11 mouse cellular contexts compared by ENCODE assay signal in genomic region chr12:51703859-51704258, GRCm38 (mm10). TPM values are rescaled to one million over a fixed set of nuclear protein-coding genes. Genes with fewer than 3 reads are reported as not detected.
DNase-seq lines count a peak whose midpoint lies in the region; ATAC-seq and TF ChIP-seq lines count a peak whose summit lies in the region.
"Had no signal": no experiment of that assay in that cellular context is flagged by ENCODE, and none has a peak within 500 bp of the region (broad histone marks: within the 10 kb centered on the region; RNA-seq: fewer than 3 reads in every experiment).

No protein-coding gene starts in this region.

- TF ChIP-seq POLR2A in kidney, adult 2 months (IDR thresholded peaks at IDR 0.05; ENCODE audit: low read depth, low read length) = no peak
- TF ChIP-seq POLR2A in MEL (IDR thresholded peaks at IDR 0.05; ENCODE audit: control insufficient read depth in 1 of 2, insufficient read depth in 1 of 2, low read depth in 1 of 2, low read length in 2 of 2, poor library complexity in 1 of 2) = no peak

- peak in 1 of 2 experiments; percentile 42; a peak in 1 of 4 replicates for TF ChIP-seq EP300 in MEL (IDR thresholded peaks at IDR 0.05; ENCODE audit: low read depth in 1 of 2, low read length in 2 of 2)

- peaks cover 5% of the 10 kb centered on the region; the same call in 1 of the 2 replicates for H3K4me1 ChIP-seq in kidney, embryonic 16.5 days (ENCODE audit: insufficient read depth, low read length)
- H3K4me1 ChIP-seq in kidney, adult 2 months (ENCODE audit: control insufficient read depth, insufficient read depth, low read length) = peaks cover 4% of the 10 kb centered on the region; the same call in 1 of the 2 replicates
- peaks cover 0 to 8% of the 10 kb centered on the region in 2 experiments; a peak in 3 of 4 replicates for H3K4me1 ChIP-seq in MEL (ENCODE audit: control insufficient read depth in 1 of 2, insufficient read depth in 2 of 2, low read length in 2 of 2)
- peaks cover 14% of the 10 kb centered on the region for H3K4me1 ChIP-seq in embryonic facial prominence, embryonic 10.5 days
- H3K4me1 ChIP-seq in liver, embryonic 11.5 days (replicated peaks; ENCODE audit: control insufficient read depth, insufficient read depth, low read length) = peaks cover 9% of the 10 kb centered on the region

- no peak overlapping the region for H3K9ac ChIP-seq in kidney, embryonic 16.5 days (replicated peaks; ENCODE audit: low read length)
- H3K9ac ChIP-seq in MEL (ENCODE audit: control insufficient read depth, low read depth, low read length, poor library complexity, severe bottlenecking) = no peak overlapping the region
- no peak overlapping the region for H3K9ac ChIP-seq in liver, embryonic 11.5 days (ENCODE audit: low read depth, low read length)
- H3K9ac ChIP-seq: liver, embryonic 14.5 days had no signal

- no peak overlapping the region for H3K27ac ChIP-seq in kidney, embryonic 16.5 days (ENCODE audit: low read length)
- H3K27ac ChIP-seq in kidney, adult 2 months (ENCODE audit: insufficient read depth, low read depth, low read length) = no peak overlapping the region
- H3K27ac ChIP-seq in MEL (ENCODE audit: control insufficient read depth, low read depth, low read length) = no peak overlapping the region
- peak overlapping the region; percentile 40 for H3K27ac ChIP-seq in embryonic facial prominence, embryonic 10.5 days (replicated peaks)
- H3K27ac ChIP-seq in liver, embryonic 11.5 days (ENCODE audit: low read depth, low read length) = no peak overlapping the region
- H3K27ac ChIP-seq: liver, embryonic 14.5 days had no signal

- 6% methylated on average over 1 of the region's 1 CpGs for WGBS in kidney, embryonic 16.5 days
- 84% methylated on average over 1 of the region's 1 CpGs for WGBS in kidney, adult 2 months
- WGBS in embryonic facial prominence, embryonic 10.5 days = 21% methylated on average over 1 of the region's 1 CpGs
- WGBS in liver, embryonic 11.5 days = 60% methylated on average over 1 of the region's 1 CpGs

- no peak overlapping the region for H3K4me2 ChIP-seq in kidney, embryonic 16.5 days (replicated peaks; ENCODE audit: low read depth, low read length)
- no peak overlapping the region for H3K4me2 ChIP-seq in liver, embryonic 11.5 days

- H3K36me3 ChIP-seq in kidney, embryonic 16.5 days (ENCODE audit: insufficient read depth, low read length) = no peaks in the 10 kb centered on the region
- H3K36me3 ChIP-seq in kidney, adult 2 months (ENCODE audit: control insufficient read depth, insufficient read depth, low read length) = no peaks in the 10 kb centered on the region
- H3K36me3 ChIP-seq in MEL (ENCODE audit: control insufficient read depth in 1 of 2, insufficient read depth in 2 of 2, low read length in 2 of 2) = peaks cover 0 to 8% of the 10 kb centered on the region in 2 experiments; a peak in 2 of 4 replicates
- H3K36me3 ChIP-seq in embryonic facial prominence, embryonic 10.5 days (replicated peaks) = peaks cover 11% of the 10 kb centered on the region; the same call in 1 of the 2 replicates
- H3K36me3 ChIP-seq in liver, embryonic 11.5 days (ENCODE audit: control insufficient read depth, insufficient read depth, low read length) = no peaks in the 10 kb centered on the region

- TF ChIP-seq CTCF in kidney, adult 2 months (conservative IDR thresholded peaks at IDR 0.05; ENCODE audit: insufficient read depth, insufficient read length, low read depth, low read length) = no peak
- TF ChIP-seq CTCF in MEL (IDR thresholded peaks at IDR 0.05 in 2 of 3, conservative IDR thresholded peaks at IDR 0.05 in 1 of 3; ENCODE audit: control insufficient read depth in 1 of 3, insufficient read depth in 1 of 3, low read depth in 2 of 3, low read length in 3 of 3, poor library complexity in 1 of 3, severe bottlenecking in 1 of 3) = no peak

- intact Hi-C loops in heart, postnatal 10 days (cut with DNase I) = no loop called here

- no peak for DNase-seq in kidney, adult 2 months
- DNase-seq in MEL (ENCODE audit: low read depth, low spot score) = peak; percentile 62
- DNase-seq in embryonic facial prominence, embryonic 10.5 days (ENCODE audit: low spot score) = peak; percentile 35
- DNase-seq in mesoderm, embryonic 11.5 days (ENCODE audit: low read depth, low spot score) = peak; percentile 43
- DNase-seq in cerebellum, postnatal 14 days = no peak
- no peak for DNase-seq in heart, postnatal 10 days
- DNase-seq in liver, embryonic 11.5 days (ENCODE audit: low spot score) = no peak
- DNase-seq: gastrocnemius, postnatal 36 days; thymus, postnatal 4 days had no signal

- no peaks in the 10 kb centered on the region for H3K79me2 ChIP-seq in MEL (ENCODE audit: control insufficient read depth, insufficient read depth, low read length, poor library complexity)

- H3K9me3 ChIP-seq in kidney, embryonic 16.5 days (ENCODE audit: low read length) = no peaks in the 10 kb centered on the region
- no peaks in the 10 kb centered on the region for H3K9me3 ChIP-seq in MEL (replicated peaks; ENCODE audit: insufficient read depth, low read length)
- H3K9me3 ChIP-seq in embryonic facial prominence, embryonic 10.5 days = peaks cover 8% of the 10 kb centered on the region; the same call in 1 of the 2 replicates
- H3K9me3 ChIP-seq in liver, embryonic 11.5 days (ENCODE audit: control insufficient read depth, low read length) = peaks cover 3% of the 10 kb centered on the region; the same call in 1 of the 2 replicates

- no peaks in the 10 kb centered on the region for H3K27me3 ChIP-seq in kidney, embryonic 16.5 days (ENCODE audit: insufficient read depth, low read length)
- H3K27me3 ChIP-seq in kidney, adult 2 months (replicated peaks; ENCODE audit: control insufficient read depth, insufficient read depth, low read length) = no peaks in the 10 kb centered on the region
- H3K27me3 ChIP-seq in MEL (ENCODE audit: control insufficient read depth in 1 of 2, insufficient read depth in 2 of 2, low read length in 2 of 2) = no peaks in the 10 kb centered on the region
- H3K27me3 ChIP-seq in embryonic facial prominence, embryonic 10.5 days (replicated peaks; ENCODE audit: low read depth, poor library complexity, severe bottlenecking) = no peaks in the 10 kb centered on the region
- no peaks in the 10 kb centered on the region for H3K27me3 ChIP-seq in liver, embryonic 11.5 days (replicated peaks; ENCODE audit: control insufficient read depth, insufficient read depth, low read length)

- no peak for TF ChIP-seq RAD21 in MEL (IDR thresholded peaks at IDR 0.05; ENCODE audit: low read depth, low read length)

- ATAC-seq in kidney, embryonic 16.5 days (ENCODE audit: low FRiP score, low TSS enrichment) = peak; percentile 82
- no peak for ATAC-seq in liver, embryonic 11.5 days (replicated peaks; ENCODE audit: low FRiP score)

- no peak overlapping the region for H3K4me3 ChIP-seq in kidney, embryonic 16.5 days (ENCODE audit: low read length)
- no peak overlapping the region for H3K4me3 ChIP-seq in kidney, adult 2 months (ENCODE audit: insufficient read depth, low read depth, low read length)
- no peak overlapping the region for H3K4me3 ChIP-seq in MEL (ENCODE audit: control insufficient read depth in 1 of 2, insufficient read depth in 1 of 2, low read depth in 2 of 2, low read length in 2 of 2)
- no peak overlapping the region for H3K4me3 ChIP-seq in embryonic facial prominence, embryonic 10.5 days
- H3K4me3 ChIP-seq in liver, embryonic 11.5 days (ENCODE audit: low read depth, low read length) = no peak overlapping the region

TF ChIP-seq in MEL, 35 proteins besides CTCF, POLR2A, EP300 and RAD21 (continues in another document):
- no peak for TF ChIP-seq NELFE (IDR thresholded peaks at IDR 0.05; ENCODE audit: low read depth, low read length)
- no peak for TF ChIP-seq BHLHE40 (IDR thresholded peaks at IDR 0.05; ENCODE audit: borderline replicate concordance, low read depth, low read length)
- TF ChIP-seq ETS1 (IDR thresholded peaks at IDR 0.05; ENCODE audit: low read depth, low read length) = peak; percentile 84
- no peak for TF ChIP-seq USF1 (IDR thresholded peaks at IDR 0.05; ENCODE audit: low read depth, low read length)
- no peak for TF ChIP-seq SMC3 (IDR thresholded peaks at IDR 0.05; ENCODE audit: low read depth, low read length)
- TF ChIP-seq TBP (IDR thresholded peaks at IDR 0.05; ENCODE audit: low read depth, low read length) = no peak
- TF ChIP-seq MAX (IDR thresholded peaks at IDR 0.05; ENCODE audit: low read length) = no peak
- TF ChIP-seq POLR2AphosphoS5 (IDR thresholded peaks at IDR 0.05; ENCODE audit: borderline replicate concordance, low read depth, low read length) = no peak
- no peak for TF ChIP-seq MYC (IDR thresholded peaks at IDR 0.05; ENCODE audit: low read depth, low read length)
- no peak for TF ChIP-seq MEF2A (IDR thresholded peaks at IDR 0.05; ENCODE audit: extremely low read depth, insufficient replicate concordance, low read depth, low read length, poor library complexity, severe bottlenecking)
- no peak for TF ChIP-seq TCF12 (IDR thresholded peaks at IDR 0.05; ENCODE audit: low read depth, low read length)
- no peak for TF ChIP-seq GATA1 (IDR thresholded peaks at IDR 0.05; ENCODE audit: low read depth, low read length)
- no peak for TF ChIP-seq ZMIZ1 (IDR thresholded peaks at IDR 0.05; ENCODE audit: low read depth, low read length)
- TF ChIP-seq RCOR1 (IDR thresholded peaks at IDR 0.05; ENCODE audit: low read depth, low read length) = peak; percentile 8; the same call in 1 of the 2 replicates

RNA-seq across cellular contexts. Expression of gene Strn3, which starts 12.2 kb away (rescaled TPM):
- 38.5 and 41.8 TPM in 2 replicates for polyA plus RNA-seq in kidney, embryonic 16.5 days (2015; fragmentation: Nextera tagmentation; extraction: Ambion mirVana)
- polyA plus RNA-seq in kidney, adult 2 months (2012; rRNA removed) = 13.0 and 15.7 TPM in 2 replicates
- total RNA-seq in MEL (2012; rRNA removed) = 25.1 and 29.4 TPM in 2 replicates
- 10 to 100 TPM; 19.0 to 46.3 TPM for polyA plus RNA-seq in MEL (2012; ENCODE audit: insufficient read depth in 1 of 2, insufficient read length in 2 of 2, low read depth in 1 of 2, low replicate concordance in 2 of 2, missing spikeins in 1 of 2)
- polyA plus RNA-seq in embryonic facial prominence, embryonic 10.5 days (2016; fragmentation: Nextera tagmentation; extraction: Ambion mirVana) = 39.3 and 41.3 TPM in 2 replicates
- 10 to 100 TPM; 88.2 to 97.4 TPM for total RNA-seq in heart, postnatal 10 days (2021)
- 30.3 and 31.0 TPM in 2 replicates for polyA plus RNA-seq in liver, embryonic 11.5 days (2014; fragmentation: Nextera tagmentation; extraction: Ambion mirVana)

RNA-seq across cellular contexts. Expression of gene Ap4s1, which starts 13.0 kb away (rescaled TPM):
- polyA plus RNA-seq in kidney, embryonic 16.5 days (2015; fragmentation: Nextera tagmentation; extraction: Ambion mirVana) = 28.3 and 30.0 TPM in 2 replicates
- polyA plus RNA-seq in kidney, adult 2 months (2012; rRNA removed) = 11.7 and 12.1 TPM in 2 replicates
- 10.1 and 13.3 TPM in 2 replicates for total RNA-seq in MEL (2012; rRNA removed)
- 1 to 10 TPM in 1 of 2 experiments, not detected in 1; 9.0 TPM for polyA plus RNA-seq in MEL (2012; ENCODE audit: insufficient read depth in 1 of 2, insufficient read length in 2 of 2, low read depth in 1 of 2, low replicate concordance in 2 of 2, missing spikeins in 1 of 2)
- polyA plus RNA-seq in embryonic facial prominence, embryonic 10.5 days (2016; fragmentation: Nextera tagmentation; extraction: Ambion mirVana) = 35.3 and 35.8 TPM in 2 replicates
- total RNA-seq in heart, postnatal 10 days (2021) = 10 to 100 TPM; 36.9 to 37.8 TPM
- 23.2 and 26.5 TPM in 2 replicates for polyA plus RNA-seq in liver, embryonic 11.5 days (2014; fragmentation: Nextera tagmentation; extraction: Ambion mirVana)

Comparison
In these comparisons a context has a peak if more than half of its experiments do, and no peak if none do; other contexts are left out.
1. DNase-seq: peak in MEL (single experiment), embryonic facial prominence, embryonic 10.5 days (single experiment) and mesoderm, embryonic 11.5 days (single experiment); none in kidney, adult 2 months (single experiment), cerebellum, postnatal 14 days (0 of 2), heart, postnatal 10 days (0 of 2) and liver, embryonic 11.5 days (single experiment).